Mouse (Mus musculus): ENCODE measurements around the gene Haus6. TPM values are rescaled to one million over a fixed set of nuclear protein-coding genes. Genes with fewer than 3 reads are reported as not detected.
A peak's percentile ranks its signal among the peaks of the same experiment; 100 is the strongest.

Gene Haus6
- polyA plus RNA-seq, 1 experiment = 55.6 TPM

DNA sequence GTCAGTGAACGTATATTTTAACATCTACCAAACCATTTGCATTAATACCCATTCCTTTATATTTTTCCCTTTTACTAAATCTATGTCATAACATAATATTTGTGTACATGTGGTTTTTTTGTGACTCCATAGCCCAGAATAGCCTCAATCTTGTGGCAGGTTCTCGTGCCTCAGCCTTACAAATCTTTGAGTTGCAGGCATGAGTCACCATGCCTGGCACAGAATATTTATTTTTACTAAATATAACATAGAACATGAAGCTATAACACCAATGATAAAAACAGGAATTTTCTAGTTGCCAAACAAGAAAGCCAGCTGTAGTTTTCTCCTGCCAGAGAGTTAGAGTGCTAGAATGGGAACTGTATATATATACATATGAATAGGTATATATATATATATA lies 8.7 kb upstream of the Haus6 start:
- Histone ChIP-seq H3K36me3 (ENCODE audit: control insufficient read depth, insufficient read depth, low read length, poor library complexity, severe bottlenecking) (no peaks in the 10 kb centered on the region), H3K4me3 (ENCODE audit: low read depth, low read length) (no peak overlapping the region), H3K27ac (ENCODE audit: insufficient read depth, low read length) (no peak overlapping the region), H3K9me3 (replicated peaks; ENCODE audit: control insufficient read depth, insufficient read depth, low read length, poor library complexity, severe bottlenecking) (no peaks in the 10 kb centered on the region), H3K9ac (ENCODE audit: low read depth, poor library complexity, severe bottlenecking) (no peak overlapping the region), H3K4me1 (ENCODE audit: control insufficient read depth, insufficient read depth, low read length) (no peaks in the 10 kb centered on the region), H3K27me3 (ENCODE audit: control insufficient read depth, insufficient read depth, low read length, poor library complexity, severe bottlenecking) (no peaks in the 10 kb centered on the region)
- no peak for TF ChIP-seq POLR2A (IDR thresholded peaks at IDR 0.05; ENCODE audit: insufficient read depth, low read length)
- no peak for TF ChIP-seq CTCF (IDR thresholded peaks at IDR 0.05; ENCODE audit: low read depth, low read length)
- no peak for TF ChIP-seq EP300 (IDR thresholded peaks at IDR 0.05; ENCODE audit: insufficient read depth, low read depth, low read length)

GRCm38 (mm10) chr4:86612289-86612620 lies 400 bp upstream of the Haus6 start:
- no peaks in the 10 kb centered on the region for H3K9me3 ChIP-seq (replicated peaks; ENCODE audit: control insufficient read depth, insufficient read depth, low read length, poor library complexity, severe bottlenecking)
- peak overlapping the region; percentile 47 for H3K4me3 ChIP-seq (ENCODE audit: low read depth, low read length)
- no peaks in the 10 kb centered on the region for H3K4me1 ChIP-seq (ENCODE audit: control insufficient read depth, insufficient read depth, low read length)
- TF ChIP-seq EP300 (IDR thresholded peaks at IDR 0.05; ENCODE audit: insufficient read depth, low read depth, low read length) (no peak), POLR2A (IDR thresholded peaks at IDR 0.05; ENCODE audit: insufficient read depth, low read length) (no peak)
- peak overlapping the region; percentile 61 for H3K9ac ChIP-seq (ENCODE audit: low read depth, poor library complexity, severe bottlenecking)
- H3K27me3 ChIP-seq (ENCODE audit: control insufficient read depth, insufficient read depth, low read length, poor library complexity, severe bottlenecking) = no peaks in the 10 kb centered on the region
- H3K27ac ChIP-seq (ENCODE audit: insufficient read depth, low read length) = no peak overlapping the region
- H3K36me3 ChIP-seq (ENCODE audit: control insufficient read depth, insufficient read depth, low read length, poor library complexity, severe bottlenecking) = peaks cover 9% of the 10 kb centered on the region

DNA sequence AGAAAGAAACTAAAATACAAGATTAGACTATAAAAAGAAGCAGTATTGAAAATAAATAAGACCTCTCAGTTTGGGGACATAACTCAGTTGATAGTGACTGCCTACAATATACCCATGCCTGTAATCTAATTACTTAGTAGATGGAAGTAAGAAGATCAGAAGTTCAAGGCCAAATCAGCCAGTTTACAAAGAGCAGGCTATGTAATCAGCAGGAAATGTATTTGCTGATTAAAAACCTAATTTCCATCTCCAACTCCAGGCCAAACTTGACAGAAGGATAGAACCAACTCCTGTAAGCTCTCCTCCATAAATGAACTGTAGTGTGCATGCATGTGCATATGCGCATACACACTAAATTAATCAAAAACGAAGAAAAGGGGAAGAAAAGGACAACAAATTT lies 20.6 kb downstream of the Haus6 start:
- TF ChIP-seq EP300 (IDR thresholded peaks at IDR 0.05; ENCODE audit: insufficient read depth, low read depth, low read length) (no peak), POLR2A (IDR thresholded peaks at IDR 0.05; ENCODE audit: insufficient read depth, low read length) (no peak), CTCF (IDR thresholded peaks at IDR 0.05; ENCODE audit: low read depth, low read length) (no peak)
- H3K9me3 ChIP-seq (replicated peaks; ENCODE audit: control insufficient read depth, insufficient read depth, low read length, poor library complexity, severe bottlenecking) = no peaks in the 10 kb centered on the region
- H3K4me3 ChIP-seq (ENCODE audit: low read depth, low read length) = no peak overlapping the region
- H3K27me3 ChIP-seq (ENCODE audit: control insufficient read depth, insufficient read depth, low read length, poor library complexity, severe bottlenecking) = no peaks in the 10 kb centered on the region
- peaks cover 37% of the 10 kb centered on the region for H3K36me3 ChIP-seq (ENCODE audit: control insufficient read depth, insufficient read depth, low read length, poor library complexity, severe bottlenecking)
- H3K27ac ChIP-seq (ENCODE audit: insufficient read depth, low read length) = no peak overlapping the region
- H3K4me1 ChIP-seq (ENCODE audit: control insufficient read depth, insufficient read depth, low read length) = no peaks in the 10 kb centered on the region
- H3K9ac ChIP-seq (ENCODE audit: low read depth, poor library complexity, severe bottlenecking) = no peak overlapping the region

GRCm38 (mm10) chr4:86588236-86588635 lies 23.6 kb downstream of the Haus6 start:
- Histone ChIP-seq H3K27ac (ENCODE audit: insufficient read depth, low read length) (no peak overlapping the region), H3K27me3 (ENCODE audit: control insufficient read depth, insufficient read depth, low read length, poor library complexity, severe bottlenecking) (no peaks in the 10 kb centered on the region), H3K36me3 (ENCODE audit: control insufficient read depth, insufficient read depth, low read length, poor library complexity, severe bottlenecking) (peaks cover 51% of the 10 kb centered on the region), H3K9me3 (replicated peaks; ENCODE audit: control insufficient read depth, insufficient read depth, low read length, poor library complexity, severe bottlenecking) (no peaks in the 10 kb centered on the region), H3K9ac (ENCODE audit: low read depth, poor library complexity, severe bottlenecking) (no peak overlapping the region), H3K4me1 (ENCODE audit: control insufficient read depth, insufficient read depth, low read length) (no peaks in the 10 kb centered on the region), H3K4me3 (ENCODE audit: low read depth, low read length) (no peak overlapping the region)
- TF ChIP-seq POLR2A (IDR thresholded peaks at IDR 0.05; ENCODE audit: insufficient read depth, low read length) (no peak), EP300 (IDR thresholded peaks at IDR 0.05; ENCODE audit: insufficient read depth, low read depth, low read length) (no peak), CTCF (IDR thresholded peaks at IDR 0.05; ENCODE audit: low read depth, low read length) (no peak)

GRCm38 (mm10) chr4:86580591-86580990 lies 31.3 kb downstream of the Haus6 start:
- H3K4me1 ChIP-seq (ENCODE audit: control insufficient read depth, insufficient read depth, low read length) = no peaks in the 10 kb centered on the region
- H3K9ac ChIP-seq (ENCODE audit: low read depth, poor library complexity, severe bottlenecking) = no peak overlapping the region
- no peaks in the 10 kb centered on the region for H3K9me3 ChIP-seq (replicated peaks; ENCODE audit: control insufficient read depth, insufficient read depth, low read length, poor library complexity, severe bottlenecking)
- no peaks in the 10 kb centered on the region for H3K27me3 ChIP-seq (ENCODE audit: control insufficient read depth, insufficient read depth, low read length, poor library complexity, severe bottlenecking)
- no peak overlapping the region for H3K4me3 ChIP-seq (ENCODE audit: low read depth, low read length)
- TF ChIP-seq CTCF (IDR thresholded peaks at IDR 0.05; ENCODE audit: low read depth, low read length) (no peak), EP300 (IDR thresholded peaks at IDR 0.05; ENCODE audit: insufficient read depth, low read depth, low read length) (no peak), POLR2A (IDR thresholded peaks at IDR 0.05; ENCODE audit: insufficient read depth, low read length) (no peak)
- peaks cover 45% of the 10 kb centered on the region for H3K36me3 ChIP-seq (ENCODE audit: control insufficient read depth, insufficient read depth, low read length, poor library complexity, severe bottlenecking)
- no peak overlapping the region for H3K27ac ChIP-seq (ENCODE audit: insufficient read depth, low read length)

GRCm38 (mm10) chr4:86580056-86580455 lies 31.8 kb downstream of the Haus6 start:
- Histone ChIP-seq H3K9me3 (replicated peaks; ENCODE audit: control insufficient read depth, insufficient read depth, low read length, poor library complexity, severe bottlenecking) (no peaks in the 10 kb centered on the region), H3K9ac (ENCODE audit: low read depth, poor library complexity, severe bottlenecking) (no peak overlapping the region), H3K27ac (ENCODE audit: insufficient read depth, low read length) (no peak overlapping the region), H3K27me3 (ENCODE audit: control insufficient read depth, insufficient read depth, low read length, poor library complexity, severe bottlenecking) (no peaks in the 10 kb centered on the region), H3K4me1 (ENCODE audit: control insufficient read depth, insufficient read depth, low read length) (no peaks in the 10 kb centered on the region), H3K4me3 (ENCODE audit: low read depth, low read length) (no peak overlapping the region), H3K36me3 (ENCODE audit: control insufficient read depth, insufficient read depth, low read length, poor library complexity, severe bottlenecking) (peaks cover 40% of the 10 kb centered on the region)
- no peak for TF ChIP-seq EP300 (IDR thresholded peaks at IDR 0.05; ENCODE audit: insufficient read depth, low read depth, low read length)
- TF ChIP-seq CTCF (IDR thresholded peaks at IDR 0.05; ENCODE audit: low read depth, low read length) = no peak
- no peak for TF ChIP-seq POLR2A (IDR thresholded peaks at IDR 0.05; ENCODE audit: insufficient read depth, low read length)

All from ES-Bruce4 (cell line).